Mouse (Mus musculus): ENCODE data around the gene Hypk. TPM values are rescaled to one million over a fixed set of nuclear protein-coding genes. Genes with fewer than 3 reads are reported as not detected.
A peak's percentile ranks its signal among the peaks of the same experiment; 100 is the strongest.
"Not testable (repeated sequence)": the region's sequence is repeated elsewhere in the genome, so short reads cannot be mapped to it uniquely, and the experiment has no call there.

The Hypk gene
- polyA plus RNA-seq, 1 experiment from 2014 or later, result 114 TPM

- 0 out of 2 replicates have a peak, but pooled peaks cover 2% of the 10 kb centered on the region for H3K4me1 ChIP-seq (replicated peaks; ENCODE audit: control insufficient read depth, insufficient read depth, low read length)
- peak overlapping the region; percentile 82 for H3K4me2 ChIP-seq (replicated peaks; ENCODE audit: low read depth, low read length)
- peak overlapping the region; percentile 96 for H3K9ac ChIP-seq (ENCODE audit: low read depth, low read length)
- no peaks in the 10 kb centered on the region; the same call in 1 of the 2 replicates for H3K36me3 ChIP-seq (ENCODE audit: control insufficient read depth, insufficient read depth, low read length)
- no peaks in the 10 kb centered on the region for H3K9me3 ChIP-seq (ENCODE audit: control insufficient read depth, low read length)
- H3K27ac ChIP-seq (ENCODE audit: low read depth, low read length), result peak overlapping the region; percentile 91
- ATAC-seq (ENCODE audit: low FRiP score) (peak; percentile 73), DNase-seq (ENCODE audit: low spot score) (no peak)
- no peaks in the 10 kb centered on the region for H3K27me3 ChIP-seq (ENCODE audit: control insufficient read depth, insufficient read depth, low read length)
- H3K4me3 ChIP-seq (ENCODE audit: low read depth, low read length), result peak overlapping the region; percentile 94
- WGBS, result under 1% methylated on average over 26 of the region's 54 CpGs
Observed at GRCm38 (mm10) chr2:121449545-121450011, 3.5 kb upstream of the Hypk start.

- ATAC-seq (ENCODE audit: low FRiP score) (0 out of 2 replicates have a peak, but pooled peaks have one; percentile 4), DNase-seq (ENCODE audit: low spot score) (no peak)
- 2% methylated on average over 7 of the region's 7 CpGs for WGBS
- Histone ChIP-seq H3K9me3 (ENCODE audit: control insufficient read depth, low read length) (no peaks in the 10 kb centered on the region), H3K27me3 (ENCODE audit: control insufficient read depth, insufficient read depth, low read length) (no peaks in the 10 kb centered on the region), H3K36me3 (ENCODE audit: control insufficient read depth, insufficient read depth, low read length) (no peaks in the 10 kb centered on the region; the same call in 1 of the 2 replicates), H3K4me2 (replicated peaks; ENCODE audit: low read depth, low read length) (peak overlapping the region; percentile 82), H3K4me1 (replicated peaks; ENCODE audit: control insufficient read depth, insufficient read depth, low read length) (0 out of 2 replicates have a peak, but pooled peaks cover 2% of the 10 kb centered on the region), H3K4me3 (ENCODE audit: low read depth, low read length) (peak overlapping the region; percentile 94), H3K27ac (ENCODE audit: low read depth, low read length) (peak overlapping the region; percentile 91), H3K9ac (ENCODE audit: low read depth, low read length) (peak overlapping the region; percentile 96)
Observed at GRCm38 (mm10) chr2:121450093-121450492, 3.0 kb upstream of the Hypk start.

- H3K4me3 ChIP-seq (ENCODE audit: low read depth, low read length), result no peak overlapping the region
- WGBS, result 90% methylated on average over 4 of the region's 4 CpGs
- DNase-seq (ENCODE audit: low spot score), result no peak
Observed at GRCm38 (mm10) chr2:121452361-121452760, 729 bp upstream of the Hypk start.

GRCm38 (mm10) chr2:121453917-121454316 is 827 bp downstream of the Hypk start:
- Histone ChIP-seq H3K27ac (ENCODE audit: low read depth, low read length) (no peak overlapping the region), H3K9me3 (ENCODE audit: control insufficient read depth, low read length) (no peaks in the 10 kb centered on the region), H3K4me1 (replicated peaks; ENCODE audit: control insufficient read depth, insufficient read depth, low read length) (0 out of 2 replicates have a peak, but pooled peaks cover 2% of the 10 kb centered on the region), H3K27me3 (ENCODE audit: control insufficient read depth, insufficient read depth, low read length) (no peaks in the 10 kb centered on the region), H3K4me3 (ENCODE audit: low read depth, low read length) (no peak overlapping the region), H3K4me2 (replicated peaks; ENCODE audit: low read depth, low read length) (no peak overlapping the region), H3K36me3 (ENCODE audit: control insufficient read depth, insufficient read depth, low read length) (no peaks in the 10 kb centered on the region; the same call in 1 of the 2 replicates), H3K9ac (ENCODE audit: low read depth, low read length) (no peak overlapping the region)
- DNase-seq (ENCODE audit: low spot score) (no peak), ATAC-seq (ENCODE audit: low FRiP score) (no peak)
- 86% methylated on average over 6 of the region's 6 CpGs for WGBS

More at GRCm38 (mm10) chr2:121452361-121452760, 729 bp upstream of the Hypk start:
- H3K4me2 ChIP-seq (replicated peaks; ENCODE audit: low read depth, low read length), result no peak overlapping the region
- H3K27ac ChIP-seq (ENCODE audit: low read depth, low read length), result no peak overlapping the region
- no peak overlapping the region for H3K9ac ChIP-seq (ENCODE audit: low read depth, low read length)
- H3K9me3 ChIP-seq (ENCODE audit: control insufficient read depth, low read length), result no peaks in the 10 kb centered on the region
- 0 out of 2 replicates have a peak, but pooled peaks cover 2% of the 10 kb centered on the region for H3K4me1 ChIP-seq (replicated peaks; ENCODE audit: control insufficient read depth, insufficient read depth, low read length)
- no peak for ATAC-seq (ENCODE audit: low FRiP score)
- no peaks in the 10 kb centered on the region; the same call in 1 of the 2 replicates for H3K36me3 ChIP-seq (ENCODE audit: control insufficient read depth, insufficient read depth, low read length)
- no peaks in the 10 kb centered on the region for H3K27me3 ChIP-seq (ENCODE audit: control insufficient read depth, insufficient read depth, low read length)

- Histone ChIP-seq H3K27ac (ENCODE audit: low read depth, low read length) (no peak overlapping the region), H3K27me3 (ENCODE audit: control insufficient read depth, insufficient read depth, low read length) (no peaks in the 10 kb centered on the region), H3K4me1 (replicated peaks; ENCODE audit: control insufficient read depth, insufficient read depth, low read length) (0 out of 2 replicates have a peak, but pooled peaks cover 2% of the 10 kb centered on the region), H3K9ac (ENCODE audit: low read depth, low read length) (no peak overlapping the region; the same call in 1 of the 2 replicates), H3K36me3 (ENCODE audit: control insufficient read depth, insufficient read depth, low read length) (no peaks in the 10 kb centered on the region; the same call in 1 of the 2 replicates), H3K4me2 (replicated peaks; ENCODE audit: low read depth, low read length) (no peak overlapping the region), H3K9me3 (ENCODE audit: control insufficient read depth, low read length) (no peaks in the 10 kb centered on the region), H3K4me3 (ENCODE audit: low read depth, low read length) (no peak overlapping the region)
- WGBS, result 80% methylated on average over 5 of the region's 5 CpGs
- no peak for ATAC-seq (ENCODE audit: low FRiP score)
- DNase-seq (ENCODE audit: low spot score), result no peak
Observed at GRCm38 (mm10) chr2:121455534-121455933, 2.4 kb downstream of the Hypk start.

- Histone ChIP-seq H3K27ac (ENCODE audit: low read depth, low read length) (peak within 1 kb of the TSS; percentile 56; the same call in 1 of the 2 replicates), H3K27me3 (ENCODE audit: control insufficient read depth, insufficient read depth, low read length) (no peaks in the 10 kb centered on the region), H3K4me1 (replicated peaks; ENCODE audit: control insufficient read depth, insufficient read depth, low read length) (no peaks in the 10 kb centered on the region), H3K36me3 (ENCODE audit: control insufficient read depth, insufficient read depth, low read length) (no peaks in the 10 kb centered on the region), H3K4me2 (replicated peaks; ENCODE audit: low read depth, low read length) (peak within 1 kb of the TSS; percentile 54), H3K4me3 (ENCODE audit: low read depth, low read length) (peak within 1 kb of the TSS; percentile 83), H3K9me3 (ENCODE audit: control insufficient read depth, low read length) (no peaks in the 10 kb centered on the region), H3K9ac (ENCODE audit: low read depth, low read length) (peak within 1 kb of the TSS; percentile 77)
- DNase-seq (ENCODE audit: low spot score) (peak; percentile 88), ATAC-seq (ENCODE audit: low FRiP score) (peak; percentile 92)
- 5% methylated on average over 41 of the region's 41 CpGs for WGBS
Observed at GRCm38 (mm10) chr2:121456692-121457642, 3.9 kb downstream of the Hypk start, which contains the start of gene Serinc4. Serinc4 (minus strand) TSS chr2:121456781.

GRCm38 (mm10) chr2:121460071-121460470 is 7.0 kb downstream of the Hypk start:
- H3K4me1 ChIP-seq (replicated peaks; ENCODE audit: control insufficient read depth, insufficient read depth, low read length), result no peaks in the 10 kb centered on the region
- no peak overlapping the region for H3K9ac ChIP-seq (ENCODE audit: low read depth, low read length)
- no peak overlapping the region for H3K4me2 ChIP-seq (replicated peaks; ENCODE audit: low read depth, low read length)
- no peaks in the 10 kb centered on the region for H3K9me3 ChIP-seq (ENCODE audit: control insufficient read depth, low read length)
- WGBS, result 72% methylated on average over 2 of the region's 2 CpGs
- no peak for DNase-seq (ENCODE audit: low spot score)
- no peak overlapping the region for H3K4me3 ChIP-seq (ENCODE audit: low read depth, low read length)
- H3K36me3 ChIP-seq (ENCODE audit: control insufficient read depth, insufficient read depth, low read length), result no peaks in the 10 kb centered on the region
- no peak for ATAC-seq (ENCODE audit: low FRiP score)
- no peak overlapping the region for H3K27ac ChIP-seq (ENCODE audit: low read depth, low read length)
- H3K27me3 ChIP-seq (ENCODE audit: control insufficient read depth, insufficient read depth, low read length), result no peaks in the 10 kb centered on the region

GRCm38 (mm10) chr2:121468982-121469381 is 15.9 kb downstream of the Hypk start:
- DNase-seq (ENCODE audit: low spot score); H3K36me3 ChIP-seq (ENCODE audit: control insufficient read depth, insufficient read depth, low read length): not testable (repeated sequence)
- WGBS, result 61% methylated on average over 2 of the region's 6 CpGs

More at GRCm38 (mm10) chr2:121468982-121469381, 15.9 kb downstream of the Hypk start:
- H3K27ac ChIP-seq (ENCODE audit: low read depth, low read length); H3K9me3 ChIP-seq (ENCODE audit: control insufficient read depth, low read length); ATAC-seq (ENCODE audit: low FRiP score); H3K4me1 ChIP-seq (replicated peaks; ENCODE audit: control insufficient read depth, insufficient read depth, low read length); H3K27me3 ChIP-seq (ENCODE audit: control insufficient read depth, insufficient read depth, low read length); H3K4me3 ChIP-seq (ENCODE audit: low read depth, low read length); H3K9ac ChIP-seq (ENCODE audit: low read depth, low read length); H3K4me2 ChIP-seq (replicated peaks; ENCODE audit: low read depth, low read length): not testable (repeated sequence)

Data from hindbrain, embryonic 11.5 days (tissue).